Mouse (Mus musculus): ENCODE measurements at regions not wholly inside any gene's neighbourhood (a gene's known extent, or its start where the extent isn't known, plus 50 kb on each side); places are given as distances from the start of the nearest gene placed in this dataset.

- no peak overlapping the region for H3K4me3 ChIP-seq (replicated peaks; ENCODE audit: low read length)
- no peaks in the 10 kb centered on the region for H3K36me3 ChIP-seq (ENCODE audit: control insufficient read depth, insufficient read depth, low read length)
- no peak overlapping the region for H3K4me2 ChIP-seq (ENCODE audit: low read depth, low read length)
- peaks cover 3% of the 10 kb centered on the region; the same call in 1 of the 2 replicates for H3K27me3 ChIP-seq (ENCODE audit: control insufficient read depth, insufficient read depth, low read length)
- H3K27ac ChIP-seq (ENCODE audit: low read length) = no peak overlapping the region
- H3K9ac ChIP-seq (ENCODE audit: low read length) = no peak overlapping the region
- 91% methylated on average over 2 of the region's 2 CpGs for WGBS
- H3K4me1 ChIP-seq (ENCODE audit: control insufficient read depth, insufficient read depth, low read length) = no peaks in the 10 kb centered on the region
- ATAC-seq (ENCODE audit: insufficient read depth, low FRiP score) = no peak
- H3K9me3 ChIP-seq (replicated peaks; ENCODE audit: control insufficient read depth, low read length) = no peaks in the 10 kb centered on the region
Observed at GRCm38 (mm10) chrX:166783377-166783776, 197.9 kb upstream of the Egfl6 start.

DNA sequence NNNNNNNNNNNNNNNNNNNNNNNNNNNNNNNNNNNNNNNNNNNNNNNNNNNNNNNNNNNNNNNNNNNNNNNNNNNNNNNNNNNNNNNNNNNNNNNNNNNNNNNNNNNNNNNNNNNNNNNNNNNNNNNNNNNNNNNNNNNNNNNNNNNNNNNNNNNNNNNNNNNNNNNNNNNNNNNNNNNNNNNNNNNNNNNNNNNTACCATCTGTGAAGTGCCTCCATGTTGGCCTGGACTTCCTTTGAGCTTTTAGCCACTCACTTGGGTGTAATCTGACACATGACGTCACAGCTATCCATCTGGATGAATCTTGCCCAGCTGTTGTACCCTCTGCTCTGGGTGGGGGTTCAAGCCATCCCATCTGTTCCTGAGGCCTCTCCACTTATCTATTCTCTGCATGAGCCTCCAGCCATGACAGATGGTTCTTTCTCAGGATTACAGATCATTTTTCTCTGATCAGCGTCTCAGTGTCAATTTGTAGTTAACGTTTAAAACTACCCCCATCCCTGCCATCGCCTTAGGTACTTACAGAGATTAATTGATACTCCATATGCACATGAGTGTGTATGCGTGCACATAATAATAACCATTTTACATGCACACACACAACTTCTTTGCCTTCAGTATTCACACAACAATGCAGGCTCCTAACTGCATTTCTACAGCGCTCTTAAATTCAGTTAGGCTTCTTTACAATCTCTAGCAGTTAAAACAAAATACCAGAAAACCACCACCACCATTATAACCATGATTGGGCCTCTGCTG, 194.0 kb upstream of the Egfl6 start:
- ATAC-seq (ENCODE audit: insufficient read depth, low FRiP score) = no peak
- Histone ChIP-seq H3K4me2 (ENCODE audit: low read depth, low read length) (no peak overlapping the region), H3K9ac (ENCODE audit: low read length) (no peak overlapping the region), H3K27ac (ENCODE audit: low read length) (no peak overlapping the region), H3K27me3 (ENCODE audit: control insufficient read depth, insufficient read depth, low read length) (no peaks in the 10 kb centered on the region; the same call in 1 of the 2 replicates), H3K4me3 (replicated peaks; ENCODE audit: low read length) (no peak overlapping the region), H3K36me3 (ENCODE audit: control insufficient read depth, insufficient read depth, low read length) (no peaks in the 10 kb centered on the region), H3K4me1 (ENCODE audit: control insufficient read depth, insufficient read depth, low read length) (no peaks in the 10 kb centered on the region), H3K9me3 (replicated peaks; ENCODE audit: control insufficient read depth, low read length) (no peaks in the 10 kb centered on the region)
- 78% methylated on average over 6 of the region's 6 CpGs for WGBS

DNA sequence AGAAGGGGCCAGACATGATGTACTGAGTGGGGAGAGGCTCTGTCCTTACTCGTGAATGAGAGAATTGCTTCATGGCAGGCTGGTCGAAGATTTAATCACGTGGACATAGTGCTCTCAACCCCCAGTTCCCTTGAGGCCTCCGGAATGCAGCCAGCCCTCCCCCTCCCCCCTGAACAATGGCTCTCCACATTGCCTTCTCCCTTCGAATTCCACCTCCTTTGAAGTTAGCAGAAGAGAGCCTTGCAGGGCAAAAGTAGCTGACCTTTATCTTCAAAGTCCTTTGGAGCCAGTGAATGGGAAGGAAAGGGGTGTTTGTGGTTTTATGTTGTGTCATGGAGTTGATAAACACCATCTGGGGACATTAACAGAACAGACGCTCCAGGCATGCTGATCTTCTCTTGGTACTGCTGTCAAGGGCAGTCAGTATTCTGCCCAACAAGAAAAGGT, 187.9 kb upstream of the Egfl6 start:
- H3K9me3 ChIP-seq (replicated peaks; ENCODE audit: control insufficient read depth, low read length) = no peaks in the 10 kb centered on the region
- no peak for ATAC-seq (ENCODE audit: insufficient read depth, low FRiP score)
- WGBS = 19% methylated on average over 6 of the region's 6 CpGs
- no peak overlapping the region for H3K27ac ChIP-seq (ENCODE audit: low read length)
- no peaks in the 10 kb centered on the region; the same call in none of the 2 replicates for H3K27me3 ChIP-seq (ENCODE audit: control insufficient read depth, insufficient read depth, low read length)
- H3K36me3 ChIP-seq (ENCODE audit: control insufficient read depth, insufficient read depth, low read length) = no peaks in the 10 kb centered on the region
- H3K4me2 ChIP-seq (ENCODE audit: low read depth, low read length) = no peak overlapping the region
- H3K4me1 ChIP-seq (ENCODE audit: control insufficient read depth, insufficient read depth, low read length) = no peaks in the 10 kb centered on the region
- no peak overlapping the region for H3K4me3 ChIP-seq (replicated peaks; ENCODE audit: low read length)
- H3K9ac ChIP-seq (ENCODE audit: low read length) = no peak overlapping the region

DNA sequence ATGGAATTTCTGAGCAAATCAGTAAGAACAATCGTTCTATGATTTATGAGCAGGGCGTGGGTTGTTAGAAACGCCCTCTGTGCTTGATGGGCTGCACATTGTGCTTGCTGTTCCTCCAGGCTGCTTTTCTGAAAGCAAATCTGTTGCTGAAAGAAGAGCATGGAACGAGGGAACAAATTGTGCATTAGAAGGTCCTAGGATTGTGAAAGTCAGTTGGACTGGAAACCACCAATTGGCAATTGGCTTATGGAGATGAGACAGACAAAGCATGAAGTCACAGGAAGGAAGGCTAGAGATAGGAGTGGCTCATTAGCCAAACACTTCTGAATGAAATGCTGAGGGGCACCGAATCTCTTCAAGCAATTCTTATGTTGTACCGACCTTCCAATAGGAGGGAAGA, 181.5 kb upstream of the Egfl6 start:
- H3K9me3 ChIP-seq (replicated peaks; ENCODE audit: control insufficient read depth, low read length) = no peaks in the 10 kb centered on the region
- no peak overlapping the region for H3K9ac ChIP-seq (ENCODE audit: low read length)
- no peaks in the 10 kb centered on the region for H3K4me1 ChIP-seq (ENCODE audit: control insufficient read depth, insufficient read depth, low read length)
- ATAC-seq (ENCODE audit: insufficient read depth, low FRiP score) = no peak
- no peaks in the 10 kb centered on the region; the same call in none of the 2 replicates for H3K27me3 ChIP-seq (ENCODE audit: control insufficient read depth, insufficient read depth, low read length)
- no peaks in the 10 kb centered on the region for H3K36me3 ChIP-seq (ENCODE audit: control insufficient read depth, insufficient read depth, low read length)
- WGBS = 69% methylated on average over 6 of the region's 6 CpGs
- H3K27ac ChIP-seq (ENCODE audit: low read length) = no peak overlapping the region
- no peak overlapping the region for H3K4me3 ChIP-seq (replicated peaks; ENCODE audit: low read length)
- H3K4me2 ChIP-seq (ENCODE audit: low read depth, low read length) = no peak overlapping the region

GRCm38 (mm10) chrX:166765647-166766046, 180.1 kb upstream of the Egfl6 start:
- Histone ChIP-seq H3K36me3 (ENCODE audit: control insufficient read depth, insufficient read depth, low read length) (no peaks in the 10 kb centered on the region), H3K9me3 (replicated peaks; ENCODE audit: control insufficient read depth, low read length) (no peaks in the 10 kb centered on the region), H3K4me1 (ENCODE audit: control insufficient read depth, insufficient read depth, low read length) (no peaks in the 10 kb centered on the region), H3K4me2 (ENCODE audit: low read depth, low read length) (no peak overlapping the region), H3K27me3 (ENCODE audit: control insufficient read depth, insufficient read depth, low read length) (no peaks in the 10 kb centered on the region; the same call in 1 of the 2 replicates), H3K4me3 (replicated peaks; ENCODE audit: low read length) (no peak overlapping the region), H3K27ac (ENCODE audit: low read length) (no peak overlapping the region), H3K9ac (ENCODE audit: low read length) (no peak overlapping the region)
- WGBS = 81% methylated on average over 2 of the region's 2 CpGs
- no peak for ATAC-seq (ENCODE audit: insufficient read depth, low FRiP score)

DNA sequence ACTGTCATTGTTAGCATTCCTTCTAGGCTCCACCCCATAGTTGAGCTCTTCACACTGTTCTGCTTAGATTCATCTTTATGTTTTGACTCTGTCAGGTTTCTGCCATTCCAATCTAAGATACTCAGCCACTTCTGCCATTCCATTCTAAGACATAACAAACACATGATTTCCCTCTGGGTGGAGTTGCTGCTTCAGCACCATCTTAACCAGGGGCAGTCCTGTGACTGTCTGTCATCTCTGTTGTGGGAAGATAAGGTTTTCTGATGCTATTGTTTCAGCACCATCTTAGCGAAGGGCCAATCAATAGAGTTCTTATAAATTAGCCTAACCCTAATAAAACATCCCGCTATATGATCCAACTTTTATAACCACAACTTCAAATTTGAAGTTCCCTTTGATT, 176.6 kb upstream of the Egfl6 start:
- H3K9ac ChIP-seq (ENCODE audit: low read length) = no peak overlapping the region
- no peak overlapping the region for H3K4me2 ChIP-seq (ENCODE audit: low read depth, low read length)
- H3K27me3 ChIP-seq (ENCODE audit: control insufficient read depth, insufficient read depth, low read length) = no peaks in the 10 kb centered on the region; the same call in 1 of the 2 replicates
- no peak for ATAC-seq (ENCODE audit: insufficient read depth, low FRiP score)
- H3K36me3 ChIP-seq (ENCODE audit: control insufficient read depth, insufficient read depth, low read length) = no peaks in the 10 kb centered on the region
- H3K9me3 ChIP-seq (replicated peaks; ENCODE audit: control insufficient read depth, low read length) = no peaks in the 10 kb centered on the region
- WGBS = 88% methylated on average over 2 of the region's 2 CpGs
- H3K27ac ChIP-seq (ENCODE audit: low read length) = no peak overlapping the region
- H3K4me1 ChIP-seq (ENCODE audit: control insufficient read depth, insufficient read depth, low read length) = no peaks in the 10 kb centered on the region
- H3K4me3 ChIP-seq (replicated peaks; ENCODE audit: low read length) = no peak overlapping the region

DNA sequence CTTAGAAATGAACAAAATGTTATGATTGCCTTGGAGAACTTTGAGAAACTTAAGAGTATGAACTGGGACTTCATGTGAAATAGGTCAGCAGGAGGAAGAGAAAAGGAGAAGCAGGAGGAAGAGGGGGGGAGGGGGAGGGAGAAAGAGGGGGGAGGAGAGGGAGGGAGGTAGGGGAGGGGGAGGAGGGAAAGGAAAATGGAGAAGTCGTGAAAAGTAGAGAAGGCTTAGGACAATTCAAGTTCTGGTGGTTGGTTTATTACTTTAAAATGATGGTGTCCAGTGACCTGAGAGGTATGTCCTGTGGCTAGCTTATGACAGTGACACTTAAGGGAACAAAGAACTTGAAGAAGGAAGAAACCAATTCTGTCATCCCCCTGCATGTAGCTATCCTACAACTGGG, 171.6 kb upstream of the Egfl6 start:
- no peak overlapping the region for H3K27ac ChIP-seq (ENCODE audit: low read length)
- no peaks in the 10 kb centered on the region; the same call in 1 of the 2 replicates for H3K27me3 ChIP-seq (ENCODE audit: control insufficient read depth, insufficient read depth, low read length)
- H3K9ac ChIP-seq (ENCODE audit: low read length) = no peak overlapping the region
- no peaks in the 10 kb centered on the region for H3K4me1 ChIP-seq (ENCODE audit: control insufficient read depth, insufficient read depth, low read length)
- no peak for ATAC-seq (ENCODE audit: insufficient read depth, low FRiP score)
- H3K4me2 ChIP-seq (ENCODE audit: low read depth, low read length) = no peak overlapping the region
- no peaks in the 10 kb centered on the region for H3K36me3 ChIP-seq (ENCODE audit: control insufficient read depth, insufficient read depth, low read length)
- no peaks in the 10 kb centered on the region for H3K9me3 ChIP-seq (replicated peaks; ENCODE audit: control insufficient read depth, low read length)
- H3K4me3 ChIP-seq (replicated peaks; ENCODE audit: low read length) = no peak overlapping the region
- WGBS = 69% methylated on average over 1 of the region's 1 CpGs

DNA sequence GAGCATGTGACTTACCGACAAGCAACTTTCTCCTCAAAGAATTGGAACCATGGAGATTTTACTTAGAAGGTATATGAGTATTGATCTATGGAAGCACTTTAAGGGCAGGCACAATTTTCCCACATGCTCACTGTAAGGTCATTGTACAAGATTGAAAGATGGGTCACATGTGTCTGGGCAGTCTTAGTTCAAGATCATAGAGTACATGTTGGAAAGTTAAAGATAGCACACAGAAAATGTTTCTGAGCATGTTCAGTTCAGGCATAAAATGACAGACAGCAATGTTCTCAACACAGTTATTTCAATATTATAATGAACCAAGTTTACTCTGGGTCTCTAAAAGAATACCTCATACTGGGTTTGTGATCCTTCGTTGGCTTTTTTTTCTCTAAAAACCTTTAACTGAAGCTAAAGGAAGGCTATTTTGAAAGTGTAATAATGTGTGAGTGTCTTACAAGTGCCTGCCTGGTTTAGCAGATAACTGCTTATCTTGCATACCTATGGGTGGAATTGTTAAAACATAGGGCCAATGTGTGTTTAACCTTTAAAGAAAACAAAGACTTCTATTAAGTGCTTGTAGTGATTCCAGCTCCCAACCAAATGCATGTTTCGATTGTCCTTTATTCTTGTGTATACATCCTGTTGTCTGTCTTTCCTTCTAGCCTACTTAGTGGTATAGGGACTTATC, 169.6 kb upstream of the Egfl6 start:
- no peak for ATAC-seq (ENCODE audit: insufficient read depth, low FRiP score)
- H3K27me3 ChIP-seq (ENCODE audit: control insufficient read depth, insufficient read depth, low read length) = no peaks in the 10 kb centered on the region; the same call in 1 of the 2 replicates
- no peaks in the 10 kb centered on the region for H3K36me3 ChIP-seq (ENCODE audit: control insufficient read depth, insufficient read depth, low read length)
- H3K9ac ChIP-seq (ENCODE audit: low read length) = no peak overlapping the region
- WGBS = 62% methylated on average over 3 of the region's 3 CpGs
- no peaks in the 10 kb centered on the region for H3K4me1 ChIP-seq (ENCODE audit: control insufficient read depth, insufficient read depth, low read length)
- H3K27ac ChIP-seq (ENCODE audit: low read length) = no peak overlapping the region
- H3K4me2 ChIP-seq (ENCODE audit: low read depth, low read length) = no peak overlapping the region
- H3K4me3 ChIP-seq (replicated peaks; ENCODE audit: low read length) = no peak overlapping the region
- no peaks in the 10 kb centered on the region for H3K9me3 ChIP-seq (replicated peaks; ENCODE audit: control insufficient read depth, low read length)

GRCm38 (mm10) chrX:166749055-166749679, 163.6 kb upstream of the Egfl6 start:
- Histone ChIP-seq H3K9me3 (replicated peaks; ENCODE audit: control insufficient read depth, low read length) (no peaks in the 10 kb centered on the region), H3K4me1 (ENCODE audit: control insufficient read depth, insufficient read depth, low read length) (no peaks in the 10 kb centered on the region), H3K4me2 (ENCODE audit: low read depth, low read length) (no peak overlapping the region), H3K27me3 (ENCODE audit: control insufficient read depth, insufficient read depth, low read length) (no peaks in the 10 kb centered on the region), H3K9ac (ENCODE audit: low read length) (no peak overlapping the region), H3K4me3 (replicated peaks; ENCODE audit: low read length) (no peak overlapping the region), H3K27ac (ENCODE audit: low read length) (no peak overlapping the region), H3K36me3 (ENCODE audit: control insufficient read depth, insufficient read depth, low read length) (no peaks in the 10 kb centered on the region)
- ATAC-seq (ENCODE audit: insufficient read depth, low FRiP score) = no peak
- WGBS = 70% methylated on average over 8 of the region's 8 CpGs

All from stomach, embryonic 16.5 days (tissue).